Mouse (Mus musculus) kidney, adult 2 months (tissue): ENCODE measurements at regions not wholly inside any gene's neighbourhood (a gene's known extent, or its start where the extent isn't known, plus 50 kb on each side); places are given as distances from the start of the nearest gene placed in this dataset.

Source experiments
- CTCF ChIP-seq: fragments of 200-500 bp; conservative IDR thresholded peaks from 2 replicates; pipeline ENCODE4 v1.5.1; 2011; ENCODE audit warnings: low read depth, mild to moderate bottlenecking, control low read depth, low read length, moderate library complexity, mixed read lengths; ENCODE audit not compliant: insufficient read depth, insufficient read length
- POLR2A ChIP-seq: fragments of 200-500 bp; IDR thresholded peaks from one replicate; pipeline ENCODE4 v1.6.1; 2011; ENCODE audit warnings: low read depth, low read length, control low read depth

- TF ChIP-seq CTCF (no peak), POLR2A (no peak)
Measured at GRCm38 (mm10) chr13:5690124-5690523, 171.2 kb upstream of the Klf6 start.
